In genomic region chr2:3771483-3771882, GRCm38 (mm10) we compare ENCODE assay signal across 19 mouse cellular contexts.
"Had no signal": no experiment of that assay in that cellular context is flagged by ENCODE, and none has a peak within 500 bp of the region (broad histone marks: within the 10 kb centered on the region; RNA-seq: fewer than 3 reads in every experiment).

No protein-coding gene starts in this region.

- H3K27me3 ChIP-seq: limb, embryonic 12.5 days; lung, embryonic 15.5 days; megakaryocyte, embryonic 14.5 days; midbrain, embryonic 15.5 days; neural tube, embryonic 12.5 days; stomach, embryonic 15.5 days had no signal

- H3K27ac ChIP-seq: layer of hippocampus, adult 2 months; limb, embryonic 12.5 days; liver, embryonic 14.5 days; lung, embryonic 15.5 days; macrophage; midbrain, embryonic 15.5 days; neural tube, embryonic 12.5 days; stomach, embryonic 15.5 days had no signal

- H3K9me3 ChIP-seq: limb, embryonic 12.5 days; lung, embryonic 15.5 days; megakaryocyte, embryonic 14.5 days; midbrain, embryonic 15.5 days; neural tube, embryonic 12.5 days; stomach, embryonic 15.5 days had no signal

- H3K4me3 ChIP-seq: layer of hippocampus, adult 2 months; limb, embryonic 12.5 days; lung, embryonic 15.5 days; megakaryocyte, embryonic 14.5 days; midbrain, embryonic 15.5 days; neural tube, embryonic 12.5 days; stomach, embryonic 15.5 days had no signal

- DNase-seq: kidney, adult 9 months; kidney, postnatal 10 days; kidney, postnatal 4 days; lung, postnatal 14 days; retina, postnatal 1 day; right cerebral cortex, postnatal 4 days; thymus, adult 18-20 months; thymus, postnatal 14 days had no signal

- H3K9ac ChIP-seq: limb, embryonic 12.5 days; liver, embryonic 14.5 days; lung, embryonic 15.5 days; midbrain, embryonic 15.5 days; neural tube, embryonic 12.5 days; stomach, embryonic 15.5 days had no signal

- H3K4me1 ChIP-seq: midbrain, embryonic 15.5 days; neural tube, embryonic 12.5 days; stomach, embryonic 15.5 days had no signal

- H3K36me3 ChIP-seq: midbrain, embryonic 15.5 days; stomach, embryonic 15.5 days had no signal

- ATAC-seq: inflammation-experienced regulatory T-cells, adult 6 months; midbrain, embryonic 15.5 days had no signal

- H3K4me2 ChIP-seq: limb, embryonic 12.5 days; lung, embryonic 15.5 days; midbrain, embryonic 11.5 days; midbrain, embryonic 15.5 days; neural tube, embryonic 12.5 days; stomach, embryonic 15.5 days had no signal
